Mouse (Mus musculus): ENCODE measurements at regions not wholly inside any gene's neighbourhood (a gene's known extent, or its start where the extent isn't known, plus 50 kb on each side); places are given as distances from the start of the nearest gene placed in this dataset.

DNA sequence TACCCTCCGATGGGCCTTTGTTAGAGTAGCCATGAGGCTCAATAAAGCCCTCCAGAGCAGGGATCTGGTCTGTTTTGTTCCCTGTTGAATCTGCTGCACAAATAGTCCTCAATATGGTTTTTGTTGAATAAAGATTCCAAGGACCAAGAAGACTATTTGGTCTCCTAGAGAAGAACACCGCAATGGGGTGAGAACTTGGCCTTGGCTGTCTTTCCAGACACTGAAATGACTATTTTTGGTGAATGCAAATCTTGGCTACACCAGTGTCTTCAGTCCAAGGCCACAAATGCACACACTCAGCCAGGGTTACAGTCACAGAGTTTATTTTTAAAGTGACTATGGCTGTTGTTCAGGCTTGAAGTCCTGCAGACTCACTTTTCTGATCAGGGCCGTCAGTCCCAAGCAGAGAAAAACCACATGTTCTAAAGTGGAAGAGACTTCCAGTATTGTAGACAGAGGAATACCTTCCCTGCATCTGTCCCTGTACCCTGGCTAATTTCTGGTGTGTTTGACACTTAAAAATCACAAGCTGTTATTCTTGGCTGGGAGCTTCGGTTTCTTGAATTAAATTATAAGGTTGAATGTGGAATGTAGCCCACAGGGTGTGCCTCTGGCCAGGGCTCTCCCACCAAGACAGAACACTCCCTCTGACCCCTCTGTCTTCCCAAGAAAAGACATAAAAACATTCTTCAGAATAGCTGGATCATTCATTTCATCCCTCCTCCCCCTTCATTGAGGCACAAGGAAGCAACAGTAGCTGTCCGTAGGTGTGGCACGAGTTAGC lies 604.0 kb downstream of the Zfp706 start:
- Histone ChIP-seq H3K36me3 (ENCODE audit: control insufficient read depth, insufficient read depth, low read length) (no peaks in the 10 kb centered on the region), H3K4me2 (ENCODE audit: low read depth, low read length) (no peak overlapping the region), H3K9ac (replicated peaks; ENCODE audit: low read depth, low read length) (no peak overlapping the region), H3K9me3 (ENCODE audit: control insufficient read depth, low read length) (no peaks in the 10 kb centered on the region), H3K27ac (ENCODE audit: low read depth, low read length) (no peak overlapping the region), H3K4me3 (ENCODE audit: low read depth, low read length) (no peak overlapping the region), H3K27me3 (ENCODE audit: control insufficient read depth, insufficient read depth, low read length) (no peaks in the 10 kb centered on the region), H3K4me1 (ENCODE audit: control insufficient read depth, insufficient read depth, low read length) (no peaks in the 10 kb centered on the region)
- no peak for ATAC-seq (ENCODE audit: low read depth)
- 82% methylated on average over 6 of the region's 6 CpGs for WGBS

DNA sequence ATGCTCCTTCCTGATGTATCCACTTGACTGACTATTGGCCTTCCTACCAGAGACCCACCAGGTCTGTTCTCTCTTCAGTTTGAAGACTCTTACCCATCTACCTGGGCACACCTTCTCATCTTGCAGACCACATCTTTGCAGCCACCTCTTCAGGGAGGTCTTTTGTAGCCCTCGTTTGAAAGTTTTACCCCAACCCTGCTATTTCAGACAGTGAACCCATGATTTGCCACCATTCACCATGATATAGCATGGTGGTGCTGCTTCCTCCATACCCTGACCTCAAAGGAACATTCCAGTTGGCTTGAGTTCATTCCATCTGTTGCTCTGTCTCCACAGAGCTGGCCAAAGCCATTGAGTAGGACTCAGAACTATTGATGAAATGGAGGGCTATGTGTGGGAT lies 605.5 kb downstream of the Zfp706 start:
- Histone ChIP-seq H3K36me3 (ENCODE audit: control insufficient read depth, insufficient read depth, low read length) (no peaks in the 10 kb centered on the region), H3K9me3 (ENCODE audit: control insufficient read depth, low read length) (no peaks in the 10 kb centered on the region), H3K27ac (ENCODE audit: low read depth, low read length) (no peak overlapping the region), H3K4me1 (ENCODE audit: control insufficient read depth, insufficient read depth, low read length) (no peaks in the 10 kb centered on the region), H3K4me3 (ENCODE audit: low read depth, low read length) (no peak overlapping the region), H3K4me2 (ENCODE audit: low read depth, low read length) (no peak overlapping the region), H3K9ac (replicated peaks; ENCODE audit: low read depth, low read length) (no peak overlapping the region), H3K27me3 (ENCODE audit: control insufficient read depth, insufficient read depth, low read length) (no peaks in the 10 kb centered on the region)
- no peak for ATAC-seq (ENCODE audit: low read depth)
- WGBS = 89% methylated on average over 1 of the region's 1 CpGs

DNA sequence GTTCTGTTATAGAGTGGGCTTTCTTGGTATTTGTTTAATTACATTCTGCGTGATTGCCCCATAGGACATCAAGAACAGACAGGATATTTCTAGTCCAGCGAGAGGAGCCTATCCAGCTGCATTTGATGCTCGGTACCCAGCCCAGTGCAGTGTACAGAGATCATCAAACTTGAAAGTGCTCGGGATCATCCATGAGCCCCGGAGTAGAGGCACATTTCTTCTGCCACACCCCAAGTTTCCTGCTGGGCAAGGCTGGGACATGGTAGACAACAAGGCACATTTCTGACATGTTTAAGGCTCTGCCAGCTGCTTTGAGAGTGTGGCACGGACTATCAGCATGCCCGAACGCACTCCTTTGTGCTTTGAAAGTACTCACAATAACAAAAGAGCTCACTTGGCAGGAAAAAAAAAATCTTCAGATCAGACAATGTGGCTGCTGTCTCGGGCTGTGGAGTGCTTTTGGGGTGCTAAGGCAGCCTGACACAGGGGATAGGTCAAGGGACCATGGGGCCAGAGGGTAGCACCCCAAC lies 607.2 kb downstream of the Zfp706 start:
- Histone ChIP-seq H3K4me3 (ENCODE audit: low read depth, low read length) (no peak overlapping the region), H3K4me2 (ENCODE audit: low read depth, low read length) (no peak overlapping the region), H3K9me3 (ENCODE audit: control insufficient read depth, low read length) (no peaks in the 10 kb centered on the region), H3K27me3 (ENCODE audit: control insufficient read depth, insufficient read depth, low read length) (no peaks in the 10 kb centered on the region), H3K36me3 (ENCODE audit: control insufficient read depth, insufficient read depth, low read length) (no peaks in the 10 kb centered on the region), H3K27ac (ENCODE audit: low read depth, low read length) (peak overlapping the region; percentile 34; the same call in 1 of the 2 replicates), H3K4me1 (ENCODE audit: control insufficient read depth, insufficient read depth, low read length) (no peaks in the 10 kb centered on the region), H3K9ac (replicated peaks; ENCODE audit: low read depth, low read length) (no peak overlapping the region)
- no peak for ATAC-seq (ENCODE audit: low read depth)
- 41% methylated on average over 9 of the region's 9 CpGs for WGBS

DNA sequence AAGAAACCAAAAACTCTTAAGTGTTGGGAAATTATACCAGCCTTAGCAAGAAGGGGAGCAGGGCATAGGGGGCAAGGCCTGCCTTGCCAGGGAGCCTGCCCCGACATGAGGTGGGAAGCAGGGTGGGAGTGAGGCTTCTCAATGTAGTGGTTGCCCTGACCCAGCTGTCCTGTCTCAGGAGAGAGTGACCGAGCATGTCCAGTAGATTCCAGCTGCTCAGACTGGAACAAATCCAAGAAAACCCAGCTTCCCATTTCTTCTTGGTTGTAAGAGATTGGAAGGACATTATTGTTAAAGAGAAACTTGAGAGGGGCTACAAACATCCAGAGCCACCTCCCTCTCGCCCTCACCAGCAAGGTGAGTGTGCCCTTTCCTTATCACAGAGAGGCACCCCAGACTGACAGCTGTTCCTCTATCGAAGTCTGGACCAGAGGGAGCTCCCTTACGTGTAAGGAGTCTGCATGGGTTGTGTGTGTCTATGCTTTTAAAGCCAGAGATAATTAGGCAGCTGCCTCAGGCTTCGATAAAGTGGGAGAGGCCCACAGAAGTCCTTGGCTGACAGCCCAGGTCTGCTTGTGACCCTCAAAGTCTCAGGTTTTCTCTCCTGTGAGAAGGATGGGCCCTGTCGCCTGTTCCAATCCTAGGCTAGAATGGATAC lies 608.1 kb downstream of the Zfp706 start:
- whole genome bisulfite sequencing = 53% methylated on average over 7 of the region's 7 CpGs
- ATAC-seq (ENCODE audit: low read depth) = peak; percentile 38; the same call in 1 of the 2 replicates
- Histone ChIP-seq H3K9ac (replicated peaks; ENCODE audit: low read depth, low read length) (no peak overlapping the region), H3K4me3 (ENCODE audit: low read depth, low read length) (no peak overlapping the region), H3K4me1 (ENCODE audit: control insufficient read depth, insufficient read depth, low read length) (no peaks in the 10 kb centered on the region), H3K27me3 (ENCODE audit: control insufficient read depth, insufficient read depth, low read length) (no peaks in the 10 kb centered on the region), H3K9me3 (ENCODE audit: control insufficient read depth, low read length) (no peaks in the 10 kb centered on the region), H3K4me2 (ENCODE audit: low read depth, low read length) (no peak overlapping the region), H3K36me3 (ENCODE audit: control insufficient read depth, insufficient read depth, low read length) (no peaks in the 10 kb centered on the region), H3K27ac (ENCODE audit: low read depth, low read length) (peak overlapping the region; percentile 60)

DNA sequence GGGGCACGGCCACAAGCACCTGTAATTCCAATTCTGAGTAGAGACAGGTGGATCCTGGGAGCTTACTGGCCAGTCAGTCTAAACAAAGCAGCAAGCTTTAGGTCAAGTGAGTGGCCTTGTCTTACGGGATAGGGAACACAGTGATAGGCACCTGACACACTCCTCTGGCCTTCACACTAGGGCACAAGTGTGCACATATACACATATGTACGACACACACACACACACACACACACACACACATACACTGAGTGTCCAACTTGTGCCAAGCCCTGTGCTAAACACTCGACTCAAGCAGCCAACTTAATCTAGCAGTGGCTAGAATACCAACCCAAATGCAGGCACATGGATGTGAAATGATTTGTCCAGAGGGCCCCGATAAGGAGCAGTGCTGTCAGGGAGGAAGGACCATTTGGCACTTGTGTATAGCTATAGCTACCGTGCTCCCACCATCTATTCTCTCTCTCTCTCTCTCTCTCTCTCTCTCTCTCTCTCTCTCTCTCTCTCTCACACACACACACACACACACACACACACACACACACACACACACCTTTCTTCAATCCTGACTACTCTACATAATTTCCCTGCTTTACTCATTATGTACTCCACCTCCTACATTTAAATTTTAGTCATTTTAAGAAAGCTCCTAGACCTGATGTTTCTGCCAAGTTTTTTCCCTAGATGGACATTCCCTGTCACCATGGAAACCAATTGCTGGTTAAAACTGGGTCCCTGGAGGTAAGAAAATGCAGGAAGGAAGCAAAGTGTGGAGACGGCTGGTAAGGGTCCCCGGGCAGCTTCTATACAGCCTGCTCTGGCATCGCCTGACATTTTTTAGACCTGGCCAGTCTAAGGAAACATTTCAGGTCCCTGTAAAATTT lies 609.2 kb downstream of the Zfp706 start:
- WGBS = 64% methylated on average over 9 of the region's 9 CpGs
- H3K9me3 ChIP-seq (ENCODE audit: control insufficient read depth, low read length) = no peaks in the 10 kb centered on the region
- H3K4me3 ChIP-seq (ENCODE audit: low read depth, low read length) = no peak overlapping the region
- peak overlapping the region; percentile 64; the same call in 1 of the 2 replicates for H3K27ac ChIP-seq (ENCODE audit: low read depth, low read length)
- peak; percentile 47 for ATAC-seq (ENCODE audit: low read depth)
- H3K4me1 ChIP-seq (ENCODE audit: control insufficient read depth, insufficient read depth, low read length) = no peaks in the 10 kb centered on the region
- H3K36me3 ChIP-seq (ENCODE audit: control insufficient read depth, insufficient read depth, low read length) = no peaks in the 10 kb centered on the region
- no peaks in the 10 kb centered on the region for H3K27me3 ChIP-seq (ENCODE audit: control insufficient read depth, insufficient read depth, low read length)
- H3K4me2 ChIP-seq (ENCODE audit: low read depth, low read length) = no peak overlapping the region
- H3K9ac ChIP-seq (replicated peaks; ENCODE audit: low read depth, low read length) = no peak overlapping the region

DNA sequence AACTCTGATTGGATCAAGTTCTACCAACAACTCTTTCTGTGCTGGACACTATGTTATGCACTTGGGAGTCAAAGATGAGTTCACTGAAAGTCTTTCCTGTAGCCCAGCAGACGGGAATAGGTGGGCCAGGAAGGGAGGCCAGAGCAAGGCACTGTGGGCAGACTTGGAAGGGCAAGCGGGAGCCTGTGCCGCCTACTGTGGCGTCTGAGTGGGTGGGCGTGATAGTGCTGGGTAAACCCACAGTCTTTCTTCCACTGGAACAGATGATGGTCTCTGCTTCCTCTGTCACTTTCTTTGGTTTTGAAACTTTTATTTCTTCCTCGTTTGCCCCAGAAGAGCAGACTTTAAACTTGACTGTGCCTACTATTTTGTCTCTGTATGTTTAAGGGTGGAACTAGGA lies 610.8 kb downstream of the Zfp706 start:
- 88% methylated on average over 6 of the region's 6 CpGs for WGBS
- Histone ChIP-seq H3K27me3 (ENCODE audit: control insufficient read depth, insufficient read depth, low read length) (no peaks in the 10 kb centered on the region), H3K4me1 (ENCODE audit: control insufficient read depth, insufficient read depth, low read length) (no peaks in the 10 kb centered on the region), H3K36me3 (ENCODE audit: control insufficient read depth, insufficient read depth, low read length) (no peaks in the 10 kb centered on the region), H3K4me2 (ENCODE audit: low read depth, low read length) (no peak overlapping the region), H3K27ac (ENCODE audit: low read depth, low read length) (no peak overlapping the region), H3K9ac (replicated peaks; ENCODE audit: low read depth, low read length) (no peak overlapping the region), H3K4me3 (ENCODE audit: low read depth, low read length) (no peak overlapping the region), H3K9me3 (ENCODE audit: control insufficient read depth, low read length) (no peaks in the 10 kb centered on the region)
- ATAC-seq (ENCODE audit: low read depth) = no peak

DNA sequence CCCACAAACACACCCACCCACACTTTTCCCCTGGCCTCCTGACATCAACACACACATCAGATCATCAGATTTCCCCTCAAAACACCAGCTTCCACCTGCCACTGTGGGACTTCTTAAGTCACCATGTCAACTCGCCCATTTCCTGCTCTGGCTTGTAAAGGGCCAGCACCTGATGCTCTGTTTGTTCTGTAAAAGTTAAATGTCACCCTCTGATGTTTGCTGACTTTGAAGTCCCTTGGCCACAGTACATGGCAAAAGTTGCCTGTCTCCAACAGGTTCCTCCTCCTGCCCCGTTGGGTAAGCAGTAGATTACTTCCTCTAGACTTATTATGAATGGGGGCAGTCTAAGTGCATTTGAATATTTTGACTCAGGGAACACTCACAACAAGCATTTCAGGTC lies 611.3 kb downstream of the Zfp706 start:
- 67% methylated on average over 2 of the region's 2 CpGs for WGBS
- no peak overlapping the region for H3K27ac ChIP-seq (ENCODE audit: low read depth, low read length)
- ATAC-seq (ENCODE audit: low read depth) = no peak
- H3K9me3 ChIP-seq (ENCODE audit: control insufficient read depth, low read length) = no peaks in the 10 kb centered on the region
- no peaks in the 10 kb centered on the region for H3K27me3 ChIP-seq (ENCODE audit: control insufficient read depth, insufficient read depth, low read length)
- no peak overlapping the region for H3K4me2 ChIP-seq (ENCODE audit: low read depth, low read length)
- H3K4me1 ChIP-seq (ENCODE audit: control insufficient read depth, insufficient read depth, low read length) = no peaks in the 10 kb centered on the region
- no peak overlapping the region for H3K4me3 ChIP-seq (ENCODE audit: low read depth, low read length)
- H3K9ac ChIP-seq (replicated peaks; ENCODE audit: low read depth, low read length) = no peak overlapping the region
- H3K36me3 ChIP-seq (ENCODE audit: control insufficient read depth, insufficient read depth, low read length) = no peaks in the 10 kb centered on the region

DNA sequence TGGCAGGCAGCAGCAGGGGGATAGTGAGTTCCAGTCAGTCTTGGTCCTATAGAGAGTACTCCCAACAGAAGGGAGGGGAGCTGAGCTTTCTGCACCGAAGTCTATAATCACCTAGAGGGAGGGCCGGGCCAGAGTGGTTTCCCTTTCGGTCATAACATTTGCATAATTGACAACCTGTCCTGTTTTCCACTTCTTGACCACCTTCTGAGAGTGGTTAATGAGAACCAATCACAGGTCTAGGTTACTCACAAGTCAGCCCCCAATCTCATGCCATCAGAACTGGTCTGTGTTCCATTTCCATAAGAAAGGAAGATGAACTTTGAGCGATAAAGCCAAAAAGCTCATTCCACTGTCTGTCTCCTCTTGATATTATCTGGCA lies 611.9 kb downstream of the Zfp706 start:
- Histone ChIP-seq H3K36me3 (ENCODE audit: control insufficient read depth, insufficient read depth, low read length) (no peaks in the 10 kb centered on the region), H3K27me3 (ENCODE audit: control insufficient read depth, insufficient read depth, low read length) (no peaks in the 10 kb centered on the region), H3K27ac (ENCODE audit: low read depth, low read length) (no peak overlapping the region), H3K9me3 (ENCODE audit: control insufficient read depth, low read length) (no peaks in the 10 kb centered on the region), H3K4me1 (ENCODE audit: control insufficient read depth, insufficient read depth, low read length) (no peaks in the 10 kb centered on the region), H3K4me2 (ENCODE audit: low read depth, low read length) (no peak overlapping the region), H3K4me3 (ENCODE audit: low read depth, low read length) (no peak overlapping the region), H3K9ac (replicated peaks; ENCODE audit: low read depth, low read length) (no peak overlapping the region)
- WGBS = 45% methylated on average over 4 of the region's 4 CpGs
- no peak for ATAC-seq (ENCODE audit: low read depth)

Measured in neural tube, embryonic 14.5 days (tissue).